Mouse (Mus musculus): ENCODE measurements at regions not wholly inside any gene's neighbourhood (a gene's known extent, or its start where the extent isn't known, plus 50 kb on each side); places are given as distances from the start of the nearest gene placed in this dataset.

GRCm38 (mm10) chr15:72101730-72102129, 1732.6 kb upstream of the Gm6569 start:
- DNase-seq = no peak

GRCm38 (mm10) chr15:72105830-72106413, 1728.4 kb upstream of the Gm6569 start:
- no peak for DNase-seq

GRCm38 (mm10) chr15:72110520-72110919, 1723.8 kb upstream of the Gm6569 start:
- no peak for DNase-seq

GRCm38 (mm10) chr15:72116772-72117171, 1717.6 kb upstream of the Gm6569 start:
- no peak for DNase-seq

GRCm38 (mm10) chr15:72134226-72134625, 1700.1 kb upstream of the Gm6569 start:
- no peak for DNase-seq

GRCm38 (mm10) chr15:72135992-72136617, 1698.3 kb upstream of the Gm6569 start:
- DNase-seq = no peak

- no peak for DNase-seq
These were observed 1694.2 kb upstream of the Gm6569 start for GRCm38 (mm10) chr15:72140122-72140521.

GRCm38 (mm10) chr15:72150581-72150980, 1683.8 kb upstream of the Gm6569 start:
- no peak for DNase-seq

GRCm38 (mm10) chr15:72158505-72158904, 1675.9 kb upstream of the Gm6569 start:
- DNase-seq = no peak

- no peak for DNase-seq
These were observed 1633.5 kb upstream of the Gm6569 start for GRCm38 (mm10) chr15:72200861-72201260.

GRCm38 (mm10) chr15:72201791-72202190, 1632.6 kb upstream of the Gm6569 start:
- DNase-seq = no peak

GRCm38 (mm10) chr15:72205240-72205799, 1629.0 kb upstream of the Gm6569 start:
- DNase-seq = no peak

- peak; percentile 91 for DNase-seq
These were observed 1628.4 kb upstream of the Gm6569 start for GRCm38 (mm10) chr15:72205950-72206349.

- DNase-seq = no peak
These were observed 1626.8 kb upstream of the Gm6569 start for GRCm38 (mm10) chr15:72207589-72207988.

GRCm38 (mm10) chr15:72208076-72208475, 1626.3 kb upstream of the Gm6569 start:
- no peak for DNase-seq

GRCm38 (mm10) chr15:72208973-72209372, 1625.4 kb upstream of the Gm6569 start:
- peak; percentile 14 for DNase-seq

GRCm38 (mm10) chr15:72217731-72218130, 1616.6 kb upstream of the Gm6569 start:
- no peak for DNase-seq

- DNase-seq = no peak
These were observed 1614.4 kb upstream of the Gm6569 start for GRCm38 (mm10) chr15:72219985-72220384.

GRCm38 (mm10) chr15:72220786-72221185, 1613.6 kb upstream of the Gm6569 start:
- no peak for DNase-seq

- peak; percentile 73 for DNase-seq
These were observed 1602.0 kb upstream of the Gm6569 start for GRCm38 (mm10) chr15:72232355-72232754.

- no peak for DNase-seq
These were observed 1569.7 kb upstream of the Gm6569 start for GRCm38 (mm10) chr15:72264619-72265018.

GRCm38 (mm10) chr15:72283846-72284245, 1550.5 kb upstream of the Gm6569 start:
- DNase-seq = no peak

GRCm38 (mm10) chr15:72296648-72297047, 1537.7 kb upstream of the Gm6569 start:
- no peak for DNase-seq

GRCm38 (mm10) chr15:72312417-72312816, 1521.9 kb upstream of the Gm6569 start:
- no peak for DNase-seq

- no peak for DNase-seq
These were observed 1512.8 kb upstream of the Gm6569 start for GRCm38 (mm10) chr15:72321528-72321927.

Data from right cerebral cortex, adult 18-20 months (tissue).